Mouse (Mus musculus): ENCODE data around the gene Rala. TPM values are rescaled to one million over a fixed set of nuclear protein-coding genes. Genes with fewer than 3 reads are reported as not detected.
A peak's percentile ranks its signal among the peaks of the same experiment; 100 is the strongest.
"Not testable (repeated sequence)": the region's sequence is repeated elsewhere in the genome, so short reads cannot be mapped to it uniquely, and the experiment has no call there.

Rala gene
- polyA plus RNA-seq, 1 experiment from 2014 or later: 107 TPM

- Histone ChIP-seq H3K9me3 (no peaks in the 10 kb centered on the region), H3K4me2 (replicated peaks) (no peak overlapping the region), H3K4me1 (no peaks in the 10 kb centered on the region), H3K27ac (no peak overlapping the region), H3K4me3 (no peak overlapping the region), H3K27me3 (no peaks in the 10 kb centered on the region), H3K36me3 (no peaks in the 10 kb centered on the region), H3K9ac (no peak overlapping the region)
- WGBS: 67% methylated on average over 1 of the region's 1 CpGs
- no peak for ATAC-seq (ENCODE audit: low FRiP score, low read depth)
Measured at GRCm38 (mm10) chr13:17954282-17954681, 10.2 kb upstream of the Rala start.

GRCm38 (mm10) chr13:17950581-17950980 lies 6.5 kb upstream of the Rala start:
- not testable (repeated sequence) for H3K4me1 ChIP-seq; ATAC-seq (ENCODE audit: low FRiP score, low read depth); H3K27ac ChIP-seq; H3K9ac ChIP-seq; H3K27me3 ChIP-seq; H3K9me3 ChIP-seq; H3K4me3 ChIP-seq; H3K4me2 ChIP-seq (replicated peaks); H3K36me3 ChIP-seq
- 90% methylated on average over 8 of the region's 8 CpGs for WGBS

GRCm38 (mm10) chr13:17949555-17949954 lies 5.5 kb upstream of the Rala start:
- Histone ChIP-seq H3K27ac (no peak overlapping the region), H3K9ac (no peak overlapping the region), H3K36me3 (no peaks in the 10 kb centered on the region), H3K4me3 (no peak overlapping the region), H3K4me1 (no peaks in the 10 kb centered on the region), H3K27me3 (no peaks in the 10 kb centered on the region), H3K4me2 (replicated peaks) (no peak overlapping the region), H3K9me3 (no peaks in the 10 kb centered on the region)
- whole genome bisulfite sequencing: 77% methylated on average over 18 of the region's 18 CpGs
- no peak for ATAC-seq (ENCODE audit: low FRiP score, low read depth)

GRCm38 (mm10) chr13:17943306-17944077 lies 547 bp downstream of the Rala start:
- Histone ChIP-seq H3K27ac (peak overlapping the region; percentile 89), H3K4me3 (peak overlapping the region; percentile 92), H3K4me2 (replicated peaks) (peak overlapping the region; percentile 84), H3K36me3 (0 out of 2 replicates have a peak, but pooled peaks cover 3% of the 10 kb centered on the region), H3K4me1 (peaks cover 11% of the 10 kb centered on the region), H3K9me3 (no peaks in the 10 kb centered on the region), H3K27me3 (no peaks in the 10 kb centered on the region), H3K9ac (peak overlapping the region; percentile 94)
- peak; percentile 81 for ATAC-seq (ENCODE audit: low FRiP score, low read depth)
- WGBS: under 1% methylated on average over 59 of the region's 70 CpGs

GRCm38 (mm10) chr13:17942338-17942737 lies 1.7 kb downstream of the Rala start:
- no peaks in the 10 kb centered on the region for H3K9me3 ChIP-seq
- no peak overlapping the region for H3K4me3 ChIP-seq
- H3K36me3 ChIP-seq: 0 out of 2 replicates have a peak, but pooled peaks cover 3% of the 10 kb centered on the region
- no peaks in the 10 kb centered on the region for H3K27me3 ChIP-seq
- ATAC-seq (ENCODE audit: low FRiP score, low read depth): no peak
- 66% methylated on average over 6 of the region's 6 CpGs for WGBS
- no peak overlapping the region for H3K9ac ChIP-seq
- H3K27ac ChIP-seq: no peak overlapping the region
- H3K4me1 ChIP-seq: peaks cover 11% of the 10 kb centered on the region
- no peak overlapping the region; the same call in 1 of the 2 replicates for H3K4me2 ChIP-seq (replicated peaks)

GRCm38 (mm10) chr13:17907309-17907708 lies 36.7 kb downstream of the Rala start:
- H3K9ac ChIP-seq: no peak overlapping the region
- WGBS: 100% methylated on average over 1 of the region's 1 CpGs
- H3K27me3 ChIP-seq: no peaks in the 10 kb centered on the region
- ATAC-seq (ENCODE audit: low FRiP score, low read depth): no peak
- H3K36me3 ChIP-seq: peaks cover 5% of the 10 kb centered on the region; the same call in 1 of the 2 replicates
- no peaks in the 10 kb centered on the region for H3K4me1 ChIP-seq
- no peaks in the 10 kb centered on the region for H3K9me3 ChIP-seq
- H3K4me2 ChIP-seq (replicated peaks): no peak overlapping the region
- H3K27ac ChIP-seq: no peak overlapping the region
- H3K4me3 ChIP-seq: no peak overlapping the region

- no peak overlapping the region for H3K27ac ChIP-seq
- H3K9ac ChIP-seq: no peak overlapping the region
- WGBS: 90% methylated on average over 4 of the region's 4 CpGs
- no peak overlapping the region for H3K4me3 ChIP-seq
- no peaks in the 10 kb centered on the region for H3K9me3 ChIP-seq
- 0 out of 2 replicates have a peak, but pooled peaks cover 4% of the 10 kb centered on the region for H3K4me1 ChIP-seq
- no peaks in the 10 kb centered on the region for H3K27me3 ChIP-seq
- ATAC-seq (ENCODE audit: low FRiP score, low read depth): no peak
- H3K4me2 ChIP-seq (replicated peaks): no peak overlapping the region
- H3K36me3 ChIP-seq: peaks cover 9% of the 10 kb centered on the region; the same call in 1 of the 2 replicates
Measured at GRCm38 (mm10) chr13:17901474-17901873, 42.6 kb downstream of the Rala start.

GRCm38 (mm10) chr13:17900641-17901040 lies 43.4 kb downstream of the Rala start:
- Histone ChIP-seq H3K36me3 (peaks cover 15% of the 10 kb centered on the region), H3K4me3 (no peak overlapping the region), H3K27me3 (no peaks in the 10 kb centered on the region), H3K4me1 (0 out of 2 replicates have a peak, but pooled peaks cover 4% of the 10 kb centered on the region), H3K9me3 (no peaks in the 10 kb centered on the region), H3K4me2 (replicated peaks) (no peak overlapping the region), H3K27ac (no peak overlapping the region), H3K9ac (no peak overlapping the region)
- WGBS: 70% methylated on average over 5 of the region's 5 CpGs
- no peak for ATAC-seq (ENCODE audit: low FRiP score, low read depth)

GRCm38 (mm10) chr13:17897040-17897439 lies 47.0 kb downstream of the Rala start:
- no peak overlapping the region for H3K9ac ChIP-seq
- ATAC-seq (ENCODE audit: low FRiP score, low read depth): no peak
- H3K27me3 ChIP-seq: no peaks in the 10 kb centered on the region
- H3K4me1 ChIP-seq: 0 out of 2 replicates have a peak, but pooled peaks cover 4% of the 10 kb centered on the region
- H3K27ac ChIP-seq: no peak overlapping the region
- H3K36me3 ChIP-seq: peaks cover 35% of the 10 kb centered on the region
- H3K9me3 ChIP-seq: no peaks in the 10 kb centered on the region
- H3K4me2 ChIP-seq (replicated peaks): no peak overlapping the region
- WGBS: 79% methylated on average over 1 of the region's 1 CpGs
- H3K4me3 ChIP-seq: no peak overlapping the region

- H3K27me3 ChIP-seq: no peaks in the 10 kb centered on the region
- H3K4me3 ChIP-seq: no peak overlapping the region
- no peak overlapping the region for H3K9ac ChIP-seq
- H3K36me3 ChIP-seq: peaks cover 76% of the 10 kb centered on the region
- no peaks in the 10 kb centered on the region for H3K4me1 ChIP-seq
- no peak overlapping the region for H3K4me2 ChIP-seq (replicated peaks)
- no peak overlapping the region for H3K27ac ChIP-seq
- no peaks in the 10 kb centered on the region for H3K9me3 ChIP-seq
- no peak for ATAC-seq (ENCODE audit: low FRiP score, low read depth)
- WGBS: 89% methylated on average over 6 of the region's 6 CpGs
Measured at GRCm38 (mm10) chr13:17891545-17891944, 52.5 kb downstream of the Rala start.

GRCm38 (mm10) chr13:17884211-17884610 lies 59.8 kb downstream of the Rala start:
- Histone ChIP-seq H3K4me1 (0 out of 2 replicates have a peak, but pooled peaks cover 3% of the 10 kb centered on the region), H3K36me3 (peaks cover 53% of the 10 kb centered on the region), H3K4me2 (replicated peaks) (no peak overlapping the region), H3K4me3 (no peak overlapping the region), H3K27me3 (no peaks in the 10 kb centered on the region), H3K9ac (no peak overlapping the region), H3K27ac (no peak overlapping the region), H3K9me3 (no peaks in the 10 kb centered on the region)
- ATAC-seq (ENCODE audit: low FRiP score, low read depth): no peak
- WGBS: 71% methylated on average over 8 of the region's 8 CpGs

- no peak for ATAC-seq (ENCODE audit: low FRiP score, low read depth)
- Histone ChIP-seq H3K4me3 (no peak overlapping the region), H3K27me3 (no peaks in the 10 kb centered on the region), H3K9me3 (0 out of 2 replicates have a peak, but pooled peaks cover 18% of the 10 kb centered on the region), H3K9ac (no peak overlapping the region), H3K36me3 (peaks cover 30% of the 10 kb centered on the region), H3K4me1 (no peaks in the 10 kb centered on the region), H3K4me2 (replicated peaks) (no peak overlapping the region), H3K27ac (no peak overlapping the region)
Measured at GRCm38 (mm10) chr13:17879061-17879460, 65.0 kb downstream of the Rala start.

GRCm38 (mm10) chr13:17866741-17867140 lies 77.3 kb downstream of the Rala start:
- H3K9ac ChIP-seq: no peak overlapping the region
- no peak overlapping the region for H3K4me2 ChIP-seq (replicated peaks)
- H3K27me3 ChIP-seq: no peaks in the 10 kb centered on the region
- no peak for ATAC-seq (ENCODE audit: low FRiP score, low read depth)
- H3K4me1 ChIP-seq: no peaks in the 10 kb centered on the region
- no peaks in the 10 kb centered on the region for H3K36me3 ChIP-seq
- no peak overlapping the region for H3K27ac ChIP-seq
- no peaks in the 10 kb centered on the region for H3K9me3 ChIP-seq
- H3K4me3 ChIP-seq: no peak overlapping the region
- WGBS: 87% methylated on average over 2 of the region's 2 CpGs
